Mouse (Mus musculus) megakaryocyte-erythroid progenitor cell, adult 5 weeks (primary cell): ENCODE results near the gene Kmt5b. TPM values are rescaled to one million over a fixed set of nuclear protein-coding genes. Genes with fewer than 3 reads are reported as not detected.

Experiments used
- polyA plus RNA-seq: library from polyadenylated mRNA; stranded (reverse); fragments of >175 nt; gene quantifications from 2 replicates; pipeline ENCODE4 v1.2.3, GENCODE M21; 2012

The Kmt5b gene
- polyA plus RNA-seq, result 8.5 and 15.4 TPM in 2 replicates

GRCm38 (mm10) chr19:3767276-3767780, at the start of gene Kmt5b:
TSS of gene Kmt5b (plus strand) at chr19:3767421.

GRCm38 (mm10) chr19:3851502-3851962, 84.3 kb downstream of the Kmt5b start, which contains the start of gene Chka:
TSS of gene Chka (plus strand) at chr19:3851773.

Other genes starting within 250 kb of the Kmt5b start
- gene Ppp6r3, start 191.7 kb upstream of the Kmt5b start, polyA plus RNA-seq, result 68.9 and 79.8 TPM in 2 replicates
- gene Lrp5, start 80.9 kb upstream of the Kmt5b start, polyA plus RNA-seq, result 73.8 and 74.3 TPM in 2 replicates
- gene 1810055G02Rik, start 59.1 kb upstream of the Kmt5b start, polyA plus RNA-seq, result 11.5 and 12.4 TPM in 2 replicates
- 25.3 and 29.5 TPM in 2 replicates for gene Chka, start 84.4 kb downstream of the Kmt5b start, polyA plus RNA-seq
- gene Tcirg1, start 139.7 kb downstream of the Kmt5b start, polyA plus RNA-seq, result 247 and 284 TPM in 2 replicates
- 133 and 144 TPM in 2 replicates for gene Ndufs8, start 145.4 kb downstream of the Kmt5b start, polyA plus RNA-seq
- 5.0 and 8.2 TPM in 2 replicates for gene Aldh3b1, start 162.4 kb downstream of the Kmt5b start, polyA plus RNA-seq
- 182 and 302 TPM in 2 replicates for gene Unc93b1, start 167.8 kb downstream of the Kmt5b start, polyA plus RNA-seq
- gene Aldh3b3, start 191.2 kb downstream of the Kmt5b start, polyA plus RNA-seq, result 0.06 and 0.10 TPM in 2 replicates
- 0.24 TPM in 1 of 2 replicates, not detected in the other for gene Aldh3b2, start 204.9 kb downstream of the Kmt5b start, polyA plus RNA-seq
- gene Acy3, start 219.1 kb downstream of the Kmt5b start, polyA plus RNA-seq, result 7.7 and 8.3 TPM in 2 replicates
- not detected in 2 replicates for gene Tbx10, start 225.3 kb downstream of the Kmt5b start, polyA plus RNA-seq
- gene Nudt8, start 233.2 kb downstream of the Kmt5b start, polyA plus RNA-seq, result 14.7 and 18.3 TPM in 2 replicates
- gene Gm49405, start 233.2 kb downstream of the Kmt5b start, polyA plus RNA-seq, result 4.1 and 6.3 TPM in 2 replicates
- gene Doc2g, start 235.9 kb downstream of the Kmt5b start, polyA plus RNA-seq, result 10.4 and 16.4 TPM in 2 replicates
- 247 and 250 TPM in 2 replicates for gene Ndufv1, start 245.4 kb downstream of the Kmt5b start, polyA plus RNA-seq